Mouse (Mus musculus) adrenal gland, postnatal 36 days (tissue): ENCODE data around the gene Asic3. TPM values are rescaled to one million over a fixed set of nuclear protein-coding genes. Genes with fewer than 3 reads are reported as not detected.

Source experiments
- DNase-seq, 2 experiments: peaks; one replicate each; pipeline ENCODE4 v3.0.0; 2021; ENCODE audit warnings: mixed read lengths in 1 of 2
- long read RNA-seq, 2 experiments: library from polyadenylated mRNA; stranded (forward); transcript quantifications; one replicate each; pipeline ENCODE4 v2.0.0; 2021; ENCODE audit warnings: borderline sequencing depth in 2 of 2
- total RNA-seq, 2 experiments: library from RNA; stranded (reverse); gene quantifications; 2 replicates each; pipeline ENCODE4 v1.2.3; 2021

Asic3 gene
- under 1 TPM; 0.26 to 0.36 TPM for total RNA-seq
- long read RNA-seq, experiment 1: 0 reads
- long read RNA-seq, experiment 2: 0 reads

GRCm38 (mm10) chr5:24413042-24413693 lies at the start of gene Asic3:
TSS of gene Asic3 (plus strand) at chr5:24413392.
- no peak for DNase-seq

GRCm38 (mm10) chr5:24363467-24363866 lies 49.7 kb upstream of the Asic3 start:
- DNase-seq: no peak

- no peak for DNase-seq
Observed at GRCm38 (mm10) chr5:24364061-24364460, 49.1 kb upstream of the Asic3 start.

GRCm38 (mm10) chr5:24364508-24364907 lies 48.7 kb upstream of the Asic3 start, which contains the start of gene Nos3:
TSS of gene Nos3 (plus strand) at chr5:24364810.
- DNase-seq: peak; percentile 57 to 72

- DNase-seq: peak; percentile 33 to 36
Observed at GRCm38 (mm10) chr5:24364963-24365362, 48.2 kb upstream of the Asic3 start.

GRCm38 (mm10) chr5:24365528-24365927 lies 47.7 kb upstream of the Asic3 start:
- DNase-seq: no peak

- no peak for DNase-seq
Observed at GRCm38 (mm10) chr5:24366426-24366825, 46.8 kb upstream of the Asic3 start.

GRCm38 (mm10) chr5:24369767-24370166 lies 43.4 kb upstream of the Asic3 start:
- no peak for DNase-seq

GRCm38 (mm10) chr5:24373807-24374206 lies 39.4 kb upstream of the Asic3 start:
- DNase-seq: no peak

- no peak for DNase-seq
Observed at GRCm38 (mm10) chr5:24374216-24374615, 39.0 kb upstream of the Asic3 start.

- DNase-seq: no peak
Observed at GRCm38 (mm10) chr5:24374666-24375328, 38.4 kb upstream of the Asic3 start.

- no peak for DNase-seq
Observed at GRCm38 (mm10) chr5:24378700-24379099, 34.5 kb upstream of the Asic3 start.

GRCm38 (mm10) chr5:24379501-24379900 lies 33.7 kb upstream of the Asic3 start:
- DNase-seq: no peak

GRCm38 (mm10) chr5:24380499-24380898 lies 32.7 kb upstream of the Asic3 start:
- DNase-seq: no peak

GRCm38 (mm10) chr5:24381486-24381885 lies 31.7 kb upstream of the Asic3 start:
- no peak for DNase-seq

- no peak for DNase-seq
Observed at GRCm38 (mm10) chr5:24381988-24382387, 31.2 kb upstream of the Asic3 start.

- peak; percentile 94 to 95 for DNase-seq
Observed at GRCm38 (mm10) chr5:24383026-24383859, 29.9 kb upstream of the Asic3 start.

- DNase-seq: peak; percentile 25 to 41
Observed at GRCm38 (mm10) chr5:24384407-24384806, 28.8 kb upstream of the Asic3 start.

GRCm38 (mm10) chr5:24385374-24385773 lies 27.8 kb upstream of the Asic3 start:
- no peak for DNase-seq

GRCm38 (mm10) chr5:24385887-24386550 lies 27.2 kb upstream of the Asic3 start:
- DNase-seq: no peak

GRCm38 (mm10) chr5:24387264-24388241 lies 25.6 kb upstream of the Asic3 start:
- peak; percentile 75 to 81 for DNase-seq
